Mouse (Mus musculus): ENCODE data around the gene Tex2.
"Not testable (repeated sequence)": the region's sequence is repeated elsewhere in the genome, so short reads cannot be mapped to it uniquely, and the experiment has no call there.

Tex2 gene

GRCm38 (mm10) chr11:106618768-106619167 is 5.5 kb upstream of the Tex2 start:
- not testable (repeated sequence) for DNase-seq (ENCODE audit: low spot score in 2 of 2)

DNA sequence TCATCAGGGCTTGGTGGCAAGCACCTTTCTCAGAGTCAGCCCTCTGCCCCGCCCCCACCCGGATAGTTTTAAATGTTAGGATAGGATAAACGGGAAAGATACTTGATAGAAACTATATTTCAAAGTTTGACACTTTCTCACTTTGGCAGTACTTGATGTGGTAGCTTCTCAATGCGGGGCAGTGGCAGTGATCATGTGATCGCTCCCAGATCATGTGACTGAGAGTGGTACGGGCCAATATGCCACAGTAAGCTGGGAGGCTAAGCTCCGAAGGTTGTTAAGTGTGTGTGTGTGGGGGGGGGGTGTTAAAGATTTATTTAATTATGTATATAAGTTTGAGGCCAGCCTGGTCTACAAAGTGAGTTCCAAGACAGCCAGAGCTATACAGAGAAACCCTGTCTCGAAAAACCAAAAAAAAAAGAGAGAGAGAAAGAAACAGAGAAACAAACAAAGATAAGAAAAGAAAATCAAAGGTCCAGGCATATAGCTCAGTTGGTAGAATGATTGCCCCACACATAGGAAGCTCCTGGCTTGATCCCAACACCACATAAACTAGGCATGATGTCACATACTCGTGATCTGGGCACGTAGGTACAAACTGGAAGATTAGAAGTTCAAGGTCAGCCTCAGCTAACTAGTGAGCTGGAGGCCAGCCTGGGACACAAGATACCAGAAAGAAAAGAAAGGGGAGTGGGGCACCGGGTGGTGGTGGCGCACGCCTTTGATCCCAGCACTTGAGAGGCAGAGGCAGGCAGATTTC is 4.8 kb upstream of the Tex2 start:
- no peak for DNase-seq (ENCODE audit: low spot score in 2 of 2)

- no peak for DNase-seq (ENCODE audit: low spot score in 2 of 2)
These were observed 2.3 kb upstream of the Tex2 start for GRCm38 (mm10) chr11:106615561-106615960.

DNA sequence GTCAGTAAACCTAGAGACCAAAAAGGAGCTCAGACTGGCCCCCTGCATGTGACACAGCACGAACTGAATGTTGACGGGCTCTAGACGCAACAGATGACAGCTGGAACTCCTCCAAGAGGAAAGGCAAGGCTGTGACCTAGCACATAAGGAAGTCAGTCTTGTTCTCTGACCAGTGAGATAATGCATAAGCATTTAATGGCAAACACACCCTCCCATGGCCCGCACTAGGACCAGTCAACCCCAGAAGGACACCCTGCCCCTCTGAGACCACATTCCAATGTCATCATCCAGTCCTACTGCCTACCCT is 1.1 kb upstream of the Tex2 start:
- no peak for DNase-seq (ENCODE audit: low spot score in 2 of 2)

DNA sequence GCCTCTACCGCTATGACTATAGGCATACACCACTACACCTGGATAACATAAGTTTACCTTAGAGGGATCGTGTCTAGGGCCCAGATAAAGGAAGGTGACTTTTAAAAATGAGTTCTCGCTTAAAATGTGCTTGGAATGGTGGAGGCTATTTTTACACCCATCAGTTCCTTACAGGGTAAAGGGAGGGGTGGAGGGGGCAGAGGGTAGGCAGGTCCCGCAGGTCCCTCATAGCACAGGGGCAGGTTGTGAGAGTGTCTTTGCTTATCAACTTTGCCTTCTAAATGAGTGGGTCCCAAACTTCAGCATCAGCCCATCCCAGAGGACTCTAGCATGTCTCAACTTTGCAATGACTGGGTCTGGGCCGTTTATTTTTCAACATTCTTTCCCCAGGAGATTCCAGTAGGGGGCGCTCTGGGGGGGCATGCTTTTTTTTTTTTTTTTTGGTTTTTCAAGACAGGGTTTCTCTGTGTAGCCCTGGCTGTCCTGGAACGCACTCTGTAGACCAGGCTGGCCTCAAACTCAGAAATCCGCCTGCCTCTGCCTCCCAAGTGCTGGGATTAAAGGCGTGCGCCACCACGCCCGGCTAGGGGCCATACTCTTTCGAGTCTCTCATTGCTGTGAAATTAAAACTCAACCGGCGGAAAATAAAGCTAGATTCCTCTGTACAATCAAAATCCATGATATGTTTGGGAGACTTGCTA is 565 bp upstream of the Tex2 start:
- DNase-seq (ENCODE audit: low spot score in 2 of 2): no peak

- DNase-seq (ENCODE audit: low spot score in 2 of 2): peak; percentile 21 to 74
These were observed 838 bp downstream of the Tex2 start for GRCm38 (mm10) chr11:106612209-106612960.

DNA sequence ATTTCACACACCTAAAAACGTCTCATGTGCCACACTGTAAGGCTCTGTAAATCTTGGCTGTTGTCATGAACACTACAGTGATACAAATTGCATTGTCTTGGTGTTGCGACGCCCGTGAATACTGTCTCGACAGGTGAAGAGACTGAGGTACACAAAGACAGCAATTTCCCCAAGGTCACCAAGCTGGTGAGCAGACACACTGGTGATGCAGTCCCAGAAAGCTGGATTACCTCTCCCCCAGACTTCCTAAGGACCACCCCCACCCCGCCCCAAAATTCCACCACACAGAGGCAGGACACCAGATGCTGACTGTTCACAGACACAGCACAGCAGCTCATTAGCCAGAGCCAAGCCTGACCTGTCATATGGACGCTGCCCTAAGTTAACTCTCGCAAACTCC is 3.5 kb downstream of the Tex2 start:
- DNase-seq (ENCODE audit: low spot score in 2 of 2): no peak

DNA sequence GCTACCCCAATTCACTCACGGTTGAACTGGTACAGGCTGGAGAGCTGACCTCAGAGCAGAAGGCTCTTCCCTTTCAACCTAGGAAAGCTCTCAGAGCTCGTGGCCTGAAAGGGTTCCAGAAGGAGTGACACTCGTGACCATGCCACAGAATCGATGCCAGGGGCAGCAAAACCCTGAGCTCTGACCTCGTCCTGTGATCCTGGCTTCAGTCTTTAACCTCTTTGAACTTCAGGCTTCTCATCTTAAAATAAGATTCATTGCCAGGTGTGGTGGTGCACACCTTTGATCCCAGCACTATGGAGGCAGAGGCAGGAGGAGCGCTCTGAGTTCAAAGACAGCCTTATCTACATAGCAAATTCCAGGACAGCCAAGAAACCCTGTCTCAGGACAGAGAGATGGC is 5.9 kb downstream of the Tex2 start:
- DNase-seq (ENCODE audit: low spot score in 2 of 2): no peak

DNA sequence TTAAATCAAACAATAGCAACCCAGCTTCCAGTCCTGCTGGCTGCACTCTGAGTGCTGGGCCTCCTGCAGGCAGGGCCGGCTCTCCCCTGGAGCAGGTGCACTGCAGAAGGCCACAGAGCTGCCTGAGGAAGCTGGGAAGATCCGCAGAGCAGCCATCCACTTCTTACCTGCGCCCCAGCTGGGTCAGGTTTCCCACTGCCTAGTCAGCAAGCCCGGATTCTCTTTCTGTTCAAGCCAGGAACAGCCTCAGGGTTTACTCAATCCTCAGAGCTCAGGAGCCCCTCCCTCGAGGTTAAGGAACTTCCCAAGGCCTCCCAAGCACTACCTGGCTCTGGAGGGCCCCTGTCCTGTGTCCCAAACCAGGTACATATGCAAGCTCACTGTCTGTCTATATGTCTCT is 7.2 kb downstream of the Tex2 start:
- DNase-seq (ENCODE audit: low spot score in 2 of 2): no peak

GRCm38 (mm10) chr11:106603230-106603629 is 10.0 kb downstream of the Tex2 start:
- DNase-seq (ENCODE audit: low spot score in 2 of 2): no peak

- no peak for DNase-seq (ENCODE audit: low spot score in 2 of 2)
These were observed 13.1 kb downstream of the Tex2 start for GRCm38 (mm10) chr11:106600124-106600523.

DNA sequence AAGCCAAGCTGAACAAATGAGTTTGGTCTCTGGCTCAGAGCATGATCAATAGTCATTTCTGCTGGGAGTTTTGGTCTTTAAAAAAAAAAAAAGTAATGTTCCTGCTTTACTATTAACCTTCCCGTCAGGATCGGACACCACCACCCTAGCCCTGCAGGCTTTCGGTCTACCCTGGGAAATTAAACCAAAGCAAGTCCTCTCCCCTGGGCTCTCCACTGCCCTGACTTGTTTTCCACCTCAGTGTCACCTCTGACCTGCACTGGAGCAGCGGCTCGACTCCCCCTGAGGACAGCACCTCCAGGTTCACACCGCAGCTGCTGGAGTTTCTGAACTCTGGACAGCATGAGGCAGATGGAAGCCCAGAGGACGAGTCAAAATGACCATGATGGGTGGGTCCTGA is 13.9 kb downstream of the Tex2 start:
- DNase-seq (ENCODE audit: low spot score in 2 of 2): no peak

GRCm38 (mm10) chr11:106598339-106598738 is 14.9 kb downstream of the Tex2 start:
- DNase-seq (ENCODE audit: low spot score in 2 of 2): no peak

GRCm38 (mm10) chr11:106597737-106598330 is 15.4 kb downstream of the Tex2 start:
- DNase-seq (ENCODE audit: low spot score in 2 of 2): no peak

GRCm38 (mm10) chr11:106591183-106591582 is 22.0 kb downstream of the Tex2 start:
- no peak for DNase-seq (ENCODE audit: low spot score in 2 of 2)

- no peak for DNase-seq (ENCODE audit: low spot score in 2 of 2)
These were observed 23.1 kb downstream of the Tex2 start for GRCm38 (mm10) chr11:106590143-106590542.

- no peak for DNase-seq (ENCODE audit: low spot score in 2 of 2)
These were observed 24.4 kb downstream of the Tex2 start for GRCm38 (mm10) chr11:106588781-106589180.

DNA sequence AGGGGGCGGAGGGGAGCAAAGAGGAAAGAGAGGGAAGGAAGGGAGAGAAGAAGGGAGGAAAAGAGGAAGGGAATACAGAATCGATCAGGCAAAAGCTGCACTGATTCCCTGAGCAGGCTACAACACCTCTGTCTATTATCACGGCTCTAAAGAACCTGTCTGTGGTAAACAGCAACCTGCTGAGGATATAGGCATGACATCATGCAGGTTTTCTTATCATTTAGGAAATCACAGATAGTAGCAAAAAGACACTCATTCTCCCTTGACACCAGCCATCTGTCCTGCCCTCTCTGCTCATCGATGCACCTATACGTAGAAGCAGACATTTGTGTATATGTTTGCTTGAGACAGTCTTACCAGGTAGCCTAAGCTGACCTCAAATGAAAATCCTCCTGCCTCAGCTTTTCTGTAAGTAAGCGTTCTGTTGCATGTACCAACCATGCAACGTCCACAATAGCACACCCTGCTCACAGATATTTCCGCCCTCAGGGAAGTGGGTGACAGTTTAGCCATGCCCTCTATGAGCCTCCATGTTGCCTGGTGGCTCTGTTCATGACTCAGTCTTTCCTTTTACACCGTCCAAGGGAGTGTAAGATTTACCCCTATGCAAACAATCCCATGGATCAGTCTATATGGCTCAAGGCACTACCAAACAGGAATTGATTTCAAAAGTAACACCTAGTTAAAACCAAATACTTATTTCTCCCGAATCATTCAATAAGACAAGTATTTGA is 25.3 kb downstream of the Tex2 start:
- no peak for DNase-seq (ENCODE audit: low spot score in 2 of 2)

DNA sequence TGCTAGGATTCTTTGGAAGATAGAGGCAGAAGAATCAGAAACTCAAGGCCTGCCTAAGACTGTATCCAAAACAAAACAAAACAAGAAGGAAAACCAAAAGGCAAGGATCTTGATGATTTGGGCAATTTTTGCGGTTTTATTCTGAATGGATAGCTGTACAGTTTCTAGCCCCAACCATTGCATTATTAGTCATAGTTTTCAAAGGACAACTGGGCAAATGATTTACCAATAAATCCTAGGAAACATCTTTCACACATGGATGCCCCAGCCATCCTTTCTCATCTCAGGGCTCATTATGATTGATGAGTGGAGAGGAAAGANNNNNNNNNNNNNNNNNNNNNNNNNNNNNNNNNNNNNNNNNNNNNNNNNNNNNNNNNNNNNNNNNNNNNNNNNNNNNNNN is 29.4 kb downstream of the Tex2 start:
- no peak for DNase-seq (ENCODE audit: low spot score in 2 of 2)

DNA sequence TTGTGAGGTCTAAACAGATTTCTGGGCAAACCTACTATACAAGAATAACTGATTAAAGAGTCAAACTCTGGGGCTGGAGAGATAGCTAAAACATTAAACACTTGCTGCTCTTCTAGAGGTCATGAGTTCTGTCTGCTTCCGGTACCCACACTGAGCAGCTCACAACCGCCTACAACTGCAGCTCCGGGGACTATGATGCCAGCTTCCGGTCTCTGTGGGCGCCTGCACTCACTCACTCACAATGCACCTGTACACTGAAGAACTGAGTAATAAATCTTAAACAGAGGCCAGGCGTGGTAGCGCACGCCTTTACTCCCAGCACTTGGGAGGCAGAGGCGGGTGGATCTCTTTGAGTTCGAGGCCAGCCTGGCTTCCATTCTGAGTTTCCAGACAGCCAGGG is 31.9 kb downstream of the Tex2 start:
- no peak for DNase-seq (ENCODE audit: low spot score in 2 of 2)

DNA sequence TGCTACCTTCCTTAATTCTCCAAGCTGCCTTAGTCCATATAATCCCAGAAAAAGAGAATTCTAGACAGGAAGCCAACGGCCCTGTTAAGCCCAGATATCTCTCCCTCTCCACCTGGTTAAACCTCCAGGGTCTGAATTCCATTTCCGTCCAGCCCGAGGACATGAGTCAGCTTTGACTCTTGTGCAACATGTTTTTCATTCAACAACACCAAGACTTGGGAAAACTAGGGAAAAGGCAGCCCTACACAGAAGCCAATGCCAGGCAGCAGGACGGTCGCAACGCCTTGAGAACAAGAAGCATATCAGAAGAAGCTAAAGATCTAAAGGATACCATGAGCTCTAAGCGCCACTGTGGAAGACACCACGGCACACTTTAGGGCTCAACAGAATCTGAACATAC is 32.8 kb downstream of the Tex2 start:
- no peak for DNase-seq (ENCODE audit: low spot score in 2 of 2)

- DNase-seq (ENCODE audit: low spot score in 2 of 2): no peak
These were observed 33.3 kb downstream of the Tex2 start for GRCm38 (mm10) chr11:106579957-106580356.

Measured in urinary bladder, adult 18-20 months (tissue).